Mouse (Mus musculus) left cerebral cortex, postnatal 4 days (tissue): ENCODE results near the gene Aox4. TPM values are rescaled to one million over a fixed set of nuclear protein-coding genes. Genes with fewer than 3 reads are reported as not detected.

Experiments used
- DNase-seq: peaks from one replicate; pipeline ENCODE4 v3.0.0-alpha.2; 2022
- intact Hi-C: fragments of 180-260 bp; cut with DNase I; formaldehyde crosslinking; loops from one replicate; pipeline ENCODE4 v1.15.1; 2025
- total RNA-seq, 2 experiments: library from RNA; stranded (reverse); gene quantifications; 2 replicates each; pipeline ENCODE4 v1.2.3; 2021

Aox4 gene
- total RNA-seq, 2 experiments from 2014 or later: 18.3 to 23.4 TPM

DNA sequence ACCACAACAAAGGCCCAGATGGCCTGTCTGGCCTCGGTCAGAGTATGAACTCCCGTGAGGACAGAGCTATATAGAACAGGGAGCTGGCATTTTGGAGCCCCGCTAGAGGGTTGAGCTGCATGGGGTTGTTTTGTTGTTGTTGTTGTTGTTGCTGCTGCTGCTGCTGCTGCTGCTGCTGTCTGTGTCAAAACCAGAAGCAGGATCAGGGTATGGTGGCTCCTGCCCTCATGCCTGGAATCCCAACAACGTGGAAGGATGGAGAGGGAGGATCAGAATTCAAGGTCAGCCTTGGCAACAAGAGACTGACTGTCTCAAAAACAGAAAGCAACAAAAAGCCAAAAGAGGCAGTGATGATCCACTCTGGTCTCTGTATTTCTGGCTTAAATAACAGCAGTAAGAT, 86.6 kb downstream of the Aox4 start:
- intact Hi-C loops: loop anchor here (10.0 kb wide), 1 partner anchor 872 kb away; no protein-coding TSS in a partner anchor
- no peak for DNase-seq

DNA sequence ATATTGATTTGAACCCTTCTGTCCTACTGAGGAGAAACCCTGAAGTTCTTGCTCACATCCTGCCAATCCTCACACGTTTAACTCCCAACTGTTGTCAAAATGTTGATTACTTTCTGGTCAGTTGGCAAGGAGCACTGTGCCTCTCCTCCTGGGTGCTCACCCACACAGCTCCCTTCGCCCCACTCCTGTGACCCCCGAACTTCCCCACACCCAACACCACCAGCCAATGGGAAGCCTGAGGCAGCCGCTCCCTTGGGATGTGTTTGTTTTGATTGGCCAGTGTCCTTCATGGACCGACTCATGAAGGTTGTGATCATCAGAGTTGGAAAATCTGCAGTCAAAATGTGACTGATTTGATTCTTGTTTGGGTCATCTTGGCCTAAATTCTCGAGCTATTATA, 88.2 kb downstream of the Aox4 start:
- DNase-seq: no peak
- intact Hi-C loops: loop anchor here (10.0 kb wide), 1 partner anchor 874 kb away; no protein-coding TSS in a partner anchor

DNA sequence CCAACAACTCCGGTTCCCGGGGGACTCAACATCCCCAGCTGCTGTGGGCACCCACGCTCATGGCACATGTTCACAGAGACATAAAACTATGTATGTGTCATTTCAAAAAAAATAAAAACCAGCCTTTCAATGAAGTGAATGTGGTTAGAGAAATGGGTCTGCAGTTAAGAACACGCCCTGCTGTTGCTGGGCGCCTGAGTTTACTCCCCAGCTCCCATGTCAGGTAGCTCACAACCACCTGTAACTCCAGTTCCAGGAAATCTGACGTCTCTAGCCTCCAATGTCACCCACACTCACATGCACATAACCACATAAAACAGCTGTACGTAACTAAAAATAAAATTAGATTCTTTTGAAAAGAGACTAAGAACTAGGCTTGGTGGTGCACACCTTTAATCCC, 90.9 kb downstream of the Aox4 start:
- no peak for DNase-seq

DNA sequence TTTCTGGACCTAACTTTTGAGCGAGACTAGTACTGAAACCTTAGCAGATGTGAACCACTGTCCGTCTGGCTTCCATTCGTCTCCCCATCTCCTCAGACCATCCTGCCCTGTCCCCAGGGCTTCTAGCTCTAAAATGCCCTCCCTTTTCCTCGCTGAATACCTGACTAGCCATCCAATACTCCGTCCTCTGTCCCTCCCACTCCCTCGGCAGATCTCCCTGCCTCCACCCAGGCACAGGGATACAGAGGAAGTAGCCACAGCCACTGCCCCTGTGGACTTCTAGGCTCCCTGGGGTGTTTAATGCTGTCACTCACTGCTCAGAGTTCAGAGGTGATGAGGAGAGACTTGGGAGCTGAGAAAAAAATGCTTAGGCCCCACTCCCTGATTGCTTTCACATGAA, 91.8 kb downstream of the Aox4 start:
- no peak for DNase-seq
- intact Hi-C loops: no loop called here

More for the DNA sequence above, 90.9 kb downstream of the Aox4 start:
- intact Hi-C loops: no loop called here

DNA sequence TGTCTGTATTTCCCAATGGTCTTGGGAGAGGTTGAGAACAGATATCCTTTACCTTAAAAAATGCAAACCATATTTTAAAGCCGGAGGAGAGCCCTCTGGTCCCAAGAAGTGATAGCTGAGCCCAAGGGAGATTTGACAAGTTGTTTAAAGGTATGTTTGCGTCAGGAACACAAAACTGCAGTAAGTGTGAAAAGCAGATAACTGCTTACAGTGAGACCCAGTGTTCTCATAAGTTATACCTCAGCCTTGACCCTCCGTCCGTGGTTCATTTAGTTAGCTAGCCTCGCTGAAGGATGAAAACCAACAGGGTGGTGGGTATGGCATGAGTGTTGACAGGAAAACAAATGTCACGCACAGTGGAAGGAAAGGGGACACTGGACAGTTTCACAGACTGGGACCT, 92.8 kb downstream of the Aox4 start:
- intact Hi-C loops: no loop called here
- no peak for DNase-seq

DNA sequence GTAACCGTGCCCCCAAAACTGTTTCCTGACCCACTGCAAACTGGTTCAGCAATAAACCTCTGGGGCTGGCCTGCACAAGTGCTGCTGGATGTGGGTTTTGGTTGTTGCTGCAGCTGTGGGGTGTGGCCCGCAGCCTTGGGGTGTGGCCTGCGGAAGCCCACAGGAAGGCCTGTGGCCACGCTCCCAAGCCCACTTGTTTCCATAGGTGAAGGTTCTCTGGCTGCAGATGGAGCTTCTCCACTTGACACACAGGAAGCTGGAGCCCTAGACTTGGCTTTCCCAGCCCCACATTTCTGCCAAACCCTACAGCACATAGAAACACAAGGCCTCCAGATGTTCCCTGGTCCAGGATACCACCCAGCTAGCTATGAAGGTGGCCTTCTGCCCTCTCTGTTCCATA, 93.5 kb downstream of the Aox4 start:
- intact Hi-C loops: no loop called here
- no peak for DNase-seq

DNA sequence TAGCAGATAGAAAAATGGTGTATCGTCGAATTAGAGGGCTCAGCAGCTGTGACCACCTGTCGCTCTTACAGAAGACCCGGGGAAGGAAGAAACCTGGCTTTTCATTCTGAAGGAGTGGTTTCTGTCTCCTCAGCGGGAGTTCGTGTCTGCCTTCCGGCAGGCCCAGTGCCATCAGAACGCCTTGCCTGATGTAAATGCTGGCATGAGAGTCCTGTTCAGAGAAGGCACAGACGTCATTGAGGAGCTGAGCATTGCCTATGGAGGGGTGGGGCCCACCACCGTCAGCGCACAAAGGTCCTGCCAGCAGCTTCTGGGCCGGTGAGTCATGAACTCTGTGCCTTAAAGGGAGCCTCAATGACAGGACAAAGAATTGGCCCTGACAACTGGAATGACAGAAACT, 94.1 kb downstream of the Aox4 start:
- no peak for DNase-seq
- intact Hi-C loops: no loop called here

DNA sequence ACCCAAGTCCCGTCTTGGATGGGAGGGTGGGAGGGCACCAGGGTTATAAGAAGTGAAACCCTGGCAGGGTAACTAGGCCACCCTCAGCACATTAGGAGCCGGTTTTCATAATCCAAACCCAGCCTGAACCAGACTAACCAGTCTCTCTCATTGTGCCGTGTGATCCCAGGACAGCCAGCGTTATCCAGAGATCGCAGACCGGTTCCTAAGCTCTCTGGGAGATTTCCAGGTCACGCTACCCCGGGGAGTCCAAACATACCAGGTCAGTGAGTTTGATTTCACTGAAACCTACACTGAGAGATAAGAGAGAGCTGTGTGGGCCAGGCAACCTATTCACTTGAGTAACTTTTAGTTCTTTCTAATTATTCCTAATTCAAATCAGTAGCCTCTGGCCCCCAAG, 97.0 kb downstream of the Aox4 start:
- intact Hi-C loops: no loop called here
- no peak for DNase-seq

DNA sequence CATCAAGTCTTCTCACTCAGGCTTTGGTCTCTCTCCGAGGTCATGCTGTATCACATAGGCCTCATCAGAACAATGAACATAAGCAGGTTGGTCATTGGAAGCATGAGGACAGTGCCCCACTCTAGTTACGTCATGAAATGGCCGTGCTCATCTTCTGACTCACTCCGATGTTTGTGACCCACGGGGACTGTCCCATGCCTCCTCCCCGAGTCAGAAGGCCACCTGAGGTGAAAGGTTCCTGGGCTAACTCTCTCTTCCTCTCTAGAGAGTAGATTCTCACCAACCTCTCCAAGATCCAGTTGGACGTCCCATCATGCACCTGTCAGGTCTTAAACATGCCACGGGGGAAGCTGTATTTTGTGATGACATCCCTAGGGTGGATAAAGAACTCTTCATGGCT, 98.4 kb downstream of the Aox4 start:
- intact Hi-C loops: no loop called here
- no peak for DNase-seq

DNA sequence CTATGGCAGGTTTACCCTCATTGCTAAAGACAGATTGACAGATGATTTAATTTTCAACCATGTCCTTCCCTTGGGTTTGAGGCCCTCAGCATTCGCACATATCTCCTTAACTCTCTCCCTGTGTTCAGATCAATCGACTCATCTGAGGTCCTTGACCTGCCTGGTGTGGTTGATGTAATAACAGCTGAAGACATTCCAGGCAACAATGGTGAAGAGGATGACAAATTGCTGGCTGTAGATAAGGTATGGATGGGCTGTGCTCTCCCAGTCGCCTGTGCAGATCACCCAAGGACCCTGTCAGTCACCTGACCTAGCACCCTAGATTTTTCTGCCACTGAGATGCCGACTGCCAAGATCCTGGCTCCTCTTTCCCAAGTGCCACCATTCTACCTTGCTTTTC, 99.7 kb downstream of the Aox4 start:
- DNase-seq: no peak
- intact Hi-C loops: no loop called here

DNA sequence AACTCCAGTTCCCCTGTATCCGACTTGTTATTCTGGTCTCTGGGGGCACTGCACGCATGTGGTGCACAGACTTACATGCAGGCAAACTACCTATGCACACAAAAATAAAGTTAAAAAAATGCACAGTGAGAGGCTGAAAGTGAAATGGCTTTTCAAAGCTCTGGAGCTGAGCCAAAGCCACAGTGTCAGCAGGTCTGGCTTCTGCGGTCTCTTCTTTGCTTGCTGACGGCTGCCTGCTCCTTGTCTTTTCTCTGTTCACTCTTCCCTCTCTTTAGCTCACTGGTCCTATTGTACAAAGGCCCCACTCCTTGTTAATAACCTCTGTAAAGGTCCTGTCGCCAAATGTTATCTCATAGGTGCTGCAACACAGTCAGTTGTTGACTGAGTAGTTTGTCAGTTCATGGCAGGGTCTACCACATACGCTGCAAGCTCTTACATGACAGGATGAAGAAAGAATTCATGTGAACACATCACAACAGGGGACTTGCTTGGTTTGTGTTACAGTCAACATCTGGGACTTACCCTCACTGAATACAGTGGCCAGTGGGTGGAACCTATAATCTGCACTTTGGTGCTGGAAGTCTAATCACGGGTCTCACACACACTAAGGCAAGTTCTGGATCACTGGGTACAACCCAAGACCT, 101.1 kb downstream of the Aox4 start:
- intact Hi-C loops: no loop called here
- DNase-seq: no peak

DNA sequence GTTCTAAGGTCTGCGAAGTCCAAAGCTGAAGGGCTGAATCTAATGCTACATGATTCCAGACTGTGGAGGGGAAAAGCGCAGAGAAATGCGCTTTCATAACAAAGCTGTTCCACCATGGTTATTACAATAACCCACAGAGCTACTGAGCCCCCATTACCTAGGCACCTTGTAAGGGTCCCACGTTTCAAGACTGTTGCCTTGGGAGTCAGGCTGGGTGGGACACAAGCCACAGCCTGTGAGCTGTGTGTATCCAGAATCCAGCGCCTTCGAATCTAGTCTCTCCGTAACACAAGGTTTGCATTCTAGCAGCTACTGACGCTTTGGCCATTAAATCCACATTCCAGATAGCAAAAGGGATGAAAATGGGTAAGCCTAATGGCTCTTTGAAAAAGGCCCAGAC, 103.0 kb downstream of the Aox4 start:
- intact Hi-C loops: no loop called here
- no peak for DNase-seq

DNA sequence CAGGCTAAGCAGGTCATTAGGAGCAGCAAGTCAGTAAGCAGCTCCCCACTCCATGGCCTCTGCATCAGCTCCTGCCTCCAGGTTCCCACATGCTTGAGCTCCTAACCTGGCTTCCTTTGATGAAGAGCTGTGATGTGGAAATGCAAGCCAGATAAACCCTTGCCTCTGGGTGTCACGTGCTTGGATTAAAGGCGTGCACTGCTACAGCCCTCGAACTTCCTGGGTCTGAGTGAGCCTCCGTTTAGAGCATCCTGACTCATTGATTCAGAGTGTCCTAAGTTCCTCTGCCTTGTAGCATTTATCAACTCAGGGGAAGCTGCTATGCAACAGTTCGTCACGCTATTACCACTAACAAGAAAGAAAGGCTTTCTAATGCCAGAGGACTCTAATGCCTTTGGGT, 105.3 kb downstream of the Aox4 start:
- intact Hi-C loops: no loop called here
- no peak for DNase-seq

Other genes with a start within 250 kb of the Aox4 start
- gene Sgo2a, start 214.4 kb upstream of the Aox4 start, total RNA-seq: 1 to 10 TPM; 2.1 to 2.9 TPM
- 10 to 100 TPM; 29.2 to 30.5 TPM for gene Kctd18, start 191.4 kb upstream of the Aox4 start, total RNA-seq
- 1 to 10 TPM in 1 of 2 experiments, under 1 TPM in 1; 0.68 to 1.1 TPM for gene Aox1, start 180.5 kb upstream of the Aox4 start, total RNA-seq
- 1 to 10 TPM; 1.1 to 1.3 TPM for gene Aox3, start 97.3 kb upstream of the Aox4 start, total RNA-seq
- gene Aox2, start 67.9 kb downstream of the Aox4 start, total RNA-seq: not detected
- gene Bzw1, start 182.5 kb downstream of the Aox4 start, total RNA-seq: 100 to 1,000 TPM; 303 to 314 TPM
- 100 to 1,000 TPM; 103 TPM for gene Clk1, start 213.7 kb downstream of the Aox4 start, total RNA-seq
- 10 to 100 TPM; 27.3 to 32.4 TPM for gene Nif3l1, start 234.8 kb downstream of the Aox4 start, total RNA-seq
- 10 to 100 TPM; 38.8 to 39.5 TPM for gene Ppil3, start 235.1 kb downstream of the Aox4 start, total RNA-seq